ENCODE assay signal across 28 mouse cellular contexts in genomic region chr13:41568926-41569325, GRCm38 (mm10). TPM values are rescaled to one million over a fixed set of nuclear protein-coding genes. Genes with fewer than 3 reads are reported as not detected.
DNase-seq lines count a peak whose midpoint lies in the region; ATAC-seq and TF ChIP-seq lines count a peak whose summit lies in the region.
"Had no signal": no experiment of that assay in that cellular context is flagged by ENCODE, and none has a peak within 500 bp of the region (broad histone marks: within the 10 kb centered on the region; RNA-seq: fewer than 3 reads in every experiment).

No protein-coding gene starts in this region.

- H3K27me3 ChIP-seq in thymus, adult 2 months (ENCODE audit: control insufficient read depth, insufficient read depth, low read length): no peaks in the 10 kb centered on the region
- H3K27me3 ChIP-seq: CH12.LX; intestine, embryonic 15.5 days; midbrain, embryonic 15.5 days; Patski had no signal

- no peak for TF ChIP-seq CTCF in thymus, adult 2 months (IDR thresholded peaks at IDR 0.05; ENCODE audit: borderline replicate concordance, control insufficient read depth, extremely low read depth, insufficient read depth, low read length, poor library complexity)

- no peaks in the 10 kb centered on the region for H3K4me1 ChIP-seq in thymus, adult 2 months (replicated peaks; ENCODE audit: control insufficient read depth, insufficient read depth, low read length)
- H3K4me1 ChIP-seq: intestine, embryonic 15.5 days had no signal

- DNase-seq in kidney, postnatal 10 days: peak; percentile 18
- DNase-seq in kidney, adult 18-20 months: no peak
- peak; percentile 43 for DNase-seq in 416B (ENCODE audit: low read depth)
- DNase-seq in lung, postnatal 14 days: peak; percentile 56
- no peak for DNase-seq in adrenal gland, adult 8-10 months
- DNase-seq in thymus, adult 2 months: no peak
- no peak for DNase-seq in ovary, postnatal 10 days (ENCODE audit: low spot score)
- DNase-seq: cerebellum, adult 8-10 months; cerebellum, postnatal 36 days; gastrocnemius, postnatal 14 days; heart, adult 18-20 months; heart, postnatal 10 days; layer of hippocampus, adult 9-11 months; thymus, adult 18-20 months; thymus, postnatal 4 days had no signal

- WGBS in thymus, adult 2 months: 96% methylated on average over 8 of the region's 8 CpGs

- no peak overlapping the region for H3K27ac ChIP-seq in thymus, adult 2 months (ENCODE audit: control insufficient read depth, insufficient read depth, low read length)
- H3K27ac ChIP-seq: forebrain, embryonic 10.5 days; hindbrain, embryonic 10.5 days; intestine, embryonic 15.5 days; liver, embryonic 14.5 days; midbrain, embryonic 15.5 days had no signal

- H3K4me3 ChIP-seq in thymus, adult 2 months (ENCODE audit: control insufficient read depth, insufficient read depth, low read length): no peak overlapping the region
- H3K4me3 ChIP-seq: forebrain, embryonic 10.5 days; heart, embryonic 12.5 days; hindbrain, embryonic 10.5 days; intestine, embryonic 15.5 days; midbrain, embryonic 15.5 days; myocyte had no signal

- TF ChIP-seq POLR2A in thymus, adult 2 months (IDR thresholded peaks at IDR 0.05; ENCODE audit: control insufficient read depth, extremely low read depth, insufficient read depth, low read length, poor library complexity): no peak

- no peaks in the 10 kb centered on the region for H3K36me3 ChIP-seq in thymus, adult 2 months (ENCODE audit: control insufficient read depth, insufficient read depth, low read length)
- H3K36me3 ChIP-seq: forebrain, embryonic 10.5 days; G1E; heart, embryonic 12.5 days; hindbrain, embryonic 10.5 days; intestine, embryonic 15.5 days; midbrain, embryonic 15.5 days had no signal

- ATAC-seq in granulocyte monocyte progenitor cell, adult 5-6 weeks (replicated peaks; ENCODE audit: poor library complexity, severe bottlenecking): peak; percentile 26; the same call in 1 of the 2 replicates
- ATAC-seq: forebrain, embryonic 16.5 days; hindbrain, embryonic 16.5 days; intestine, embryonic 15.5 days; midbrain, embryonic 15.5 days; Patski had no signal

RNA-seq across cellular contexts. Expression of gene Tmem170b, which starts 36.8 kb away (rescaled TPM):
- 23.8 and 24.3 TPM in 2 replicates for total RNA-seq in granulocyte monocyte progenitor cell, adult 5-6 weeks (2014; fragmentation: Nextera tagmentation)
- total RNA-seq in granulocyte monocyte progenitor cell, adult 5-6 weeks (2017): 20.8 and 24.3 TPM in 2 replicates
- 10 to 100 TPM; 22.4 to 28.9 (median 25.9) TPM for total RNA-seq in adrenal gland, adult 8-10 months (2022)
- polyA plus RNA-seq in thymus, adult 2 months (2012; rRNA removed): 5.4 and 8.0 TPM in 2 replicates

Comparison
In these comparisons a context has a peak if more than half of its experiments do, and no peak if none do; other contexts are left out.
1. DNase-seq: peak in kidney, postnatal 10 days (single experiment), 416B (single experiment) and lung, postnatal 14 days (single experiment); none in kidney, adult 18-20 months (single experiment), adrenal gland, adult 8-10 months (single experiment), thymus, adult 2 months (single experiment) and ovary, postnatal 10 days (single experiment).